Comparison of ENCODE assay signal across 10 mouse cellular contexts in genomic region chr9:118891593-118891992, GRCm38 (mm10). TPM values are rescaled to one million over a fixed set of nuclear protein-coding genes. Genes with fewer than 3 reads are reported as not detected.
DNase-seq lines count a peak whose midpoint lies in the region; ATAC-seq and TF ChIP-seq lines count a peak whose summit lies in the region.
"Had no signal": no experiment of that assay in that cellular context is flagged by ENCODE, and none has a peak within 500 bp of the region (broad histone marks: within the 10 kb centered on the region; RNA-seq: fewer than 3 reads in every experiment).

No protein-coding gene starts in this region.

- no peak for TF ChIP-seq POLR2A in embryonic fibroblast, embryonic 13.5 days (IDR thresholded peaks at IDR 0.05; ENCODE audit: low read depth, low read length)

- no peak for ATAC-seq in forebrain, embryonic 11.5 days (replicated peaks; ENCODE audit: low FRiP score)
- ATAC-seq in limb, embryonic 15.5 days (ENCODE audit: insufficient number of reproducible peaks, low FRiP score, low TSS enrichment, low read depth) = peak; percentile 70
- ATAC-seq in midbrain, embryonic 16.5 days = no peak

- no peak overlapping the region for H3K4me3 ChIP-seq in forebrain, embryonic 10.5 days
- no peak overlapping the region for H3K4me3 ChIP-seq in forebrain, embryonic 11.5 days (ENCODE audit: low read depth, low read length)
- H3K4me3 ChIP-seq in embryonic fibroblast, embryonic 13.5 days (ENCODE audit: insufficient read depth, low read length) = no peak overlapping the region
- no peak overlapping the region for H3K4me3 ChIP-seq in limb, embryonic 15.5 days
- H3K4me3 ChIP-seq in midbrain, embryonic 16.5 days (ENCODE audit: low read depth, low read length) = no peak overlapping the region

- 0 out of 2 replicates have a peak overlapping the region, but pooled peaks have one; percentile 0 for H3K27ac ChIP-seq in forebrain, embryonic 10.5 days
- no peak overlapping the region for H3K27ac ChIP-seq in forebrain, embryonic 11.5 days (ENCODE audit: low read depth, low read length)
- peak overlapping the region; percentile 45; the same call in 1 of the 2 replicates for H3K27ac ChIP-seq in embryonic fibroblast, embryonic 13.5 days (ENCODE audit: insufficient read depth, low read length)
- peak overlapping the region; percentile 81 for H3K27ac ChIP-seq in limb, embryonic 15.5 days
- no peak overlapping the region for H3K27ac ChIP-seq in midbrain, embryonic 16.5 days (ENCODE audit: low read length)

- TF ChIP-seq CTCF in embryonic fibroblast, embryonic 13.5 days (IDR thresholded peaks at IDR 0.05; ENCODE audit: borderline replicate concordance, insufficient read depth, low read length) = no peak

- no peaks in the 10 kb centered on the region for H3K9me3 ChIP-seq in forebrain, embryonic 10.5 days
- H3K9me3 ChIP-seq in forebrain, embryonic 11.5 days (ENCODE audit: control insufficient read depth, low read length) = no peaks in the 10 kb centered on the region
- no peaks in the 10 kb centered on the region for H3K9me3 ChIP-seq in limb, embryonic 15.5 days
- H3K9me3 ChIP-seq in midbrain, embryonic 16.5 days (replicated peaks; ENCODE audit: control insufficient read depth, low read length, poor library complexity, severe bottlenecking) = no peaks in the 10 kb centered on the region

- DNase-seq in forebrain, embryonic 10.5 days (ENCODE audit: extremely low spot score, low spot score) = no peak
- no peak for DNase-seq in forebrain, embryonic 11.5 days (ENCODE audit: low spot score)
- peak; percentile 40 for DNase-seq in kidney, postnatal 10 days
- no peak for DNase-seq in kidney, adult 9 months
- no peak for DNase-seq in layer of hippocampus, postnatal 10 days (ENCODE audit: low spot score in 2 of 2)
- DNase-seq: adrenal gland, adult 8-10 months; thymus, postnatal 4 days had no signal

- H3K36me3 ChIP-seq in forebrain, embryonic 10.5 days (replicated peaks) = 0 out of 2 replicates have a peak, but pooled peaks cover 11% of the 10 kb centered on the region
- no peaks in the 10 kb centered on the region for H3K36me3 ChIP-seq in forebrain, embryonic 11.5 days (ENCODE audit: control insufficient read depth, insufficient read depth, low read length)
- 0 out of 2 replicates have a peak, but pooled peaks cover 10% of the 10 kb centered on the region for H3K36me3 ChIP-seq in limb, embryonic 15.5 days
- no peaks in the 10 kb centered on the region for H3K36me3 ChIP-seq in midbrain, embryonic 16.5 days (ENCODE audit: control insufficient read depth, insufficient read depth, low read length)

- no peaks in the 10 kb centered on the region for H3K27me3 ChIP-seq in forebrain, embryonic 10.5 days (ENCODE audit: poor library complexity, severe bottlenecking)
- H3K27me3 ChIP-seq in forebrain, embryonic 11.5 days (ENCODE audit: control insufficient read depth, insufficient read depth, low read length) = no peaks in the 10 kb centered on the region
- H3K27me3 ChIP-seq in limb, embryonic 15.5 days = no peaks in the 10 kb centered on the region; the same call in 1 of the 2 replicates
- no peaks in the 10 kb centered on the region for H3K27me3 ChIP-seq in midbrain, embryonic 16.5 days (ENCODE audit: control insufficient read depth, insufficient read depth, low read depth, low read length)

- peaks cover 18% of the 10 kb centered on the region for H3K4me1 ChIP-seq in forebrain, embryonic 10.5 days
- no peaks in the 10 kb centered on the region for H3K4me1 ChIP-seq in forebrain, embryonic 11.5 days (replicated peaks; ENCODE audit: control insufficient read depth, insufficient read depth, low read length)
- H3K4me1 ChIP-seq in embryonic fibroblast, embryonic 13.5 days (ENCODE audit: control insufficient read depth, insufficient read depth, low read length) = peaks cover 5% of the 10 kb centered on the region
- peaks cover 31% of the 10 kb centered on the region for H3K4me1 ChIP-seq in limb, embryonic 15.5 days
- H3K4me1 ChIP-seq in midbrain, embryonic 16.5 days (ENCODE audit: control insufficient read depth, insufficient read depth, low read length) = no peaks in the 10 kb centered on the region

- no peak overlapping the region for H3K4me2 ChIP-seq in forebrain, embryonic 11.5 days (ENCODE audit: low read depth, low read length, severe bottlenecking)
- 0 out of 2 replicates have a peak overlapping the region, but pooled peaks have one; percentile 22 for H3K4me2 ChIP-seq in limb, embryonic 15.5 days
- no peak overlapping the region for H3K4me2 ChIP-seq in midbrain, embryonic 16.5 days (ENCODE audit: low read length)

- 82% methylated on average over 9 of the region's 9 CpGs for WGBS in forebrain, embryonic 10.5 days
- WGBS in forebrain, embryonic 11.5 days = 80% methylated on average over 9 of the region's 9 CpGs
- 13% methylated on average over 9 of the region's 9 CpGs for WGBS in limb, embryonic 15.5 days
- WGBS in midbrain, embryonic 16.5 days = 85% methylated on average over 9 of the region's 9 CpGs

- H3K9ac ChIP-seq in forebrain, embryonic 11.5 days (ENCODE audit: low read length) = no peak overlapping the region
- no peak overlapping the region for H3K9ac ChIP-seq in limb, embryonic 15.5 days
- H3K9ac ChIP-seq in midbrain, embryonic 16.5 days (ENCODE audit: low read depth, low read length) = no peak overlapping the region

RNA-seq across cellular contexts. Expression of gene Ctdspl, which starts 34.7 kb away (rescaled TPM):
- polyA plus RNA-seq in forebrain, embryonic 10.5 days (2016; fragmentation: Nextera tagmentation; extraction: Ambion mirVana) = 7.2 and 7.3 TPM in 2 replicates
- 9.0 and 9.1 TPM in 2 replicates for polyA plus RNA-seq in forebrain, embryonic 11.5 days (2014; fragmentation: Nextera tagmentation; extraction: Ambion mirVana)
- 17.5 and 25.1 TPM in 2 replicates for polyA plus RNA-seq in embryonic fibroblast, embryonic 13.5 days (2011; ENCODE audit: insufficient read length, low read depth, missing spikeins)
- polyA plus RNA-seq in limb, embryonic 15.5 days (2015; fragmentation: Nextera tagmentation; extraction: Ambion mirVana) = 17.0 and 19.2 TPM in 2 replicates
- 10 to 100 TPM; 17.0 to 19.0 TPM for total RNA-seq in layer of hippocampus, postnatal 10 days (2021)
- 8.8 and 10.9 TPM in 2 replicates for polyA plus RNA-seq in midbrain, embryonic 16.5 days (2015; fragmentation: Nextera tagmentation; extraction: Ambion mirVana)

Comparison
In these comparisons a context has a peak if more than half of its experiments do, and no peak if none do; other contexts are left out.
1. H3K27ac ChIP-seq: peak in forebrain, embryonic 10.5 days (single experiment), embryonic fibroblast, embryonic 13.5 days (single experiment) and limb, embryonic 15.5 days (single experiment); none in forebrain, embryonic 11.5 days (single experiment) and midbrain, embryonic 16.5 days (single experiment).